Mouse (Mus musculus) erythroid progenitor cell, adult 5-6 weeks (primary cell): Measurements from ENCODE around the gene Treml1. TPM values are rescaled to one million over a fixed set of nuclear protein-coding genes. Genes with fewer than 3 reads are reported as not detected.

Experiments
- ATAC-seq: replicated peaks from 2 replicates; pipeline ENCODE4 v1.8.0; 2016; ENCODE audit warnings: moderate number of reproducible peaks, mild to moderate bottlenecking, moderate TSS enrichment, inconsistent platforms; ENCODE audit not compliant: poor library complexity, low FRiP score, severe bottlenecking
- total RNA-seq, 2 experiments: library from RNA; stranded (forward) in 1 of 2; stranded (reverse) in 1 of 2; fragments of 150-400 nt in 1 of 2; fragments of 186-747, 209-891 nt in 1 of 2; gene quantifications; 2 replicates each; pipeline versions ENCODE4 v1.2.3 to v1.2.4; 2015 to 2017; ENCODE audit warnings: low replicate concordance in 2 of 2

Treml1 gene
- total RNA-seq, 2 experiments from 2014 or later = not detected

DNA sequence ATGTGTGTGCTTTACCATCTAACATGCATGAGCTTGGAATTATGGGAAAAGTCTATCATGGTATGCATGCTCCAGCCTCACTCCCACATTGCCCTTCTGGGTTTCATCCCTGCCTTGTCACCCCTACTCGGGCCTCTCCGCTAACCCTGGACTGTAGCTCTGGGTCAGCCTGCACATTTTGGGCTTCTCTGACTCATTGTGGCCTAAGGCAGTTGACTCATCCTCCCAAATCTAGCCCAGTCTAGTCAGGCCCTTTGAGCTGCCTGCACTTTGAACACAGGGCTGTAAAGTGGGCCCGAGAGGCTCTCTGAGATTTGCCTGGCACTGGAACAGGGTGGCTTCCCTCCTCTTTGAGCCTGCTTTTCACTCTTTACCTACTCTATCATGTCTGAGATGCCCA, 3.9 kb upstream of the Treml1 start:
- ATAC-seq = no peak

DNA sequence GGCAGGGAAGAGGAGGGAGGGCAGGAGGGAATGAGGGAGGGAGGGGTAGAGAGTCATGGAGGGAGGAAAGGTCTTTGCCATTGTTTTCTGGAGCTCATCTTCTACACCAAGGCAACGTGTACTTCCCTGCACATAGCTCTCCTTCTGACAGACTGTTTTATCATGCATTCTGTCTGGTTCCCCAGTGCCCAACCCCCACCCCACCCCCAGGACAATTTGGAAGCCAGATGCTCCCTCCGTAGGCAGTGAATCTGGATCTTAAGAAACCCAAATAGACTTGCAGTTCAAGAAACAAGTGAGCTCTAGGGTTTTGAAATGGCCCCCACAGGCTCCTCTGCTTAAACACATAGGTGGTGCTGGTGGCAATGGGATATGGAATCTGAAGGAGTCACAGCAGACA, 1.8 kb upstream of the Treml1 start:
- no peak for ATAC-seq

- no peak for ATAC-seq
Observed at GRCm38 (mm10) chr17:48360462-48360861, 746 bp downstream of the Treml1 start.

GRCm38 (mm10) chr17:48362346-48362745, 2.6 kb downstream of the Treml1 start:
- ATAC-seq = no peak

DNA sequence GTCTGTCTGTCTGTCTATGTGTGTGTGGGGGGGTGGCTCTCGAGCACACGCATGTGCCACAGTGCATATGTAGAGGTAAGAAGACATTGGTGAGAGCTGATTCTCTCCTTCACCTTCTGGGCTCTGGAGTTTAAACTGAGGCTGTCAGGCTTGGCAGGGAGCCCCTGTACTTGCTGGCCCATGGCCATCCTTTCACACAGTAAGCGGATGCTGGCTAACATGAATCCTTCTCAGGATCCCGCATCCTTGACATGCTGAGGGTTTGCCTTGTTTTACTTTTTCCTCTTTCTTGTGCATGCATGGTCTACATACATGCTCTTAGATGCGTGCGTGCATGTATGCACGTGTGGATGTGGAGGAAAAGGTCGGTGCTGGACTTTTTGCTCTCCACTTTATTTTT, 3.2 kb downstream of the Treml1 start:
- ATAC-seq = no peak

- no peak for ATAC-seq
Observed at GRCm38 (mm10) chr17:48363421-48363965, 3.8 kb downstream of the Treml1 start.

DNA sequence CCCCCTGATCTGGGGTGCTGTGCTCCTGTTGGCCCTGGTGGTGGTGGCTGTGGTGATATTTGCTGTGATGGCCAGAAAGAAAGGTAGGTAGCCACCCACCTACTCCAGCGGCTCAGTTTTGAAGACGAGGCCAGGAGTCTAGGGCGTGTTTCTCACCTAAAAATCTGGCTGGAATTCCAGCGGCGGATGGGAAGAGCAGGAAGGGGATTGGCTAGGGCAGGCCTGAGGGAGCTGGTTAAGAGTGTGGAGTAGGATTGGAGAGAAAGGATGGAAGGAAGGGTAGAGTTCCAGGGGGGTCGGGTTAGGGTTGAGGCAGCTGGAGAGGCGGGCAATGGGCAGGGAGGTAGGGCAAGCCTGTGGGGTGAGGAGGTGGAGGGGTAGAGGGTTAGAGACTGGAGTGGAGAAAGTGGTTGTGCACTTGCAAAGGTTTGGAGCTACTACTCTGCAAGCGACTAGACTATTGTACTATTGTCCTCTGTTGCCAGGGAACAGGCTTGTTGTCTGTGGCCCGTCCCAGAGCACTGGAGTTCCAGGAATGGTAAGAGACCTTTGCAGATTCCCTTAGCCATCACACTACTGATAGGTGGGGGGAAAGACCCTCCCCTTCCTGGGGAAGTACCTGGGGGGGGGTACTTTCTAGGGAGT, 5.9 kb downstream of the Treml1 start:
- no peak for ATAC-seq

GRCm38 (mm10) chr17:48366806-48367205, 7.1 kb downstream of the Treml1 start:
- no peak for ATAC-seq

DNA sequence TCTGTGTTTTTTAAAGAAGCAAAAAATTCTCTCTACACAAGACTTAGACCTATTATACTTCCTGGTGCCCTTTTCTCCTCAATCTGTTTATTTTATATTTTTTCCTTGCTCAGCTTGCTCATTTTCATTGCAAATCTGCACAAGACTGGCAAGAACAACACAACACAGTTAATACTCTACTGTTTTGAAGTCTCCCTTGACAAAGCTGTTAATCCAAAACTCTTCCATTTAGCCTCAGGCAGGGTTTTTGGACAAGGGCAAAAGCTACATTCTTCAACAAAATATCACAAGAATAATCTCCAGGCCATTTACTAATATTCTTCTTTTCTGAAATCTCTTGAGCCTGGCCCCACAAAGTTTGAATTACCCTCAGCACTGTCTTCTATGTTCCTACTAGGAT, 11.9 kb downstream of the Treml1 start:
- ATAC-seq = no peak

DNA sequence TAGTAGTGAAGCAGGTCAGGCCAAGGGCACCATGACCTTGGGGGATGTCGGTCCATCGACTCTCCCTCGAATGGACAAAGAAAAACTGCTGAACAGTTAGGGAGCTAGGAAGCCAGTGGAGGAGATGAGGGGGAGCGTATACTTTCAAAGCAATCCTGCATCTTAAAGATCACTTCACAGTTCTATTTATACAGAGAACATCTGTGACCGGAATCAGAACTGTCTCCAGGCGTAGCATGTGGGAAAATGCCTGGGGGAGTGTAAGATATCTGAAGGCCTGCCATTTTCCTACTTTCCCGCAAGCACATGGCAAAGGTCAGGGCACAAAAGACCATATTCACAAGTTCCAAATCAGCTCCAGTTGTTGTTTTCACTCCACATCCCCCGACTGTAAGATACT, 13.3 kb downstream of the Treml1 start:
- no peak for ATAC-seq

DNA sequence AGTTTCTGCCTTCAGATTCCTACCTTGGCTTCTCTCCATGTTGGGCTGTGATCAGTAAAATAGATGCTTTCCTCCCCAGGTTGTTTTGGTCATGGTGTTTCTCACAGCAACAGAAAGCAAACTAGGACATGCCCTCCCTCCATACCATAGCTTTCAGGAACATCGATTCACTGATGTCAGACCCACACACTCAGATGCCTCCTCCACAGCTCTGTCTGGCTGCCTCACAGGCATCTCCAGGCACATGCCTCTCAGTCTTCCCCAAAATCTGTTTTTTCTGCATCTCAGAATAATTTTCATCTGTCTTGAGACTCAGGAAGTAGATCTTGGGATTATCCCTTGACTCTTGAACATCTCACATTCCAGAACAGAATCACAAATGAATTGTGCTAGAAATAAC, 16.4 kb downstream of the Treml1 start:
- ATAC-seq = no peak

GRCm38 (mm10) chr17:48379050-48379449, 19.3 kb downstream of the Treml1 start:
- no peak for ATAC-seq

DNA sequence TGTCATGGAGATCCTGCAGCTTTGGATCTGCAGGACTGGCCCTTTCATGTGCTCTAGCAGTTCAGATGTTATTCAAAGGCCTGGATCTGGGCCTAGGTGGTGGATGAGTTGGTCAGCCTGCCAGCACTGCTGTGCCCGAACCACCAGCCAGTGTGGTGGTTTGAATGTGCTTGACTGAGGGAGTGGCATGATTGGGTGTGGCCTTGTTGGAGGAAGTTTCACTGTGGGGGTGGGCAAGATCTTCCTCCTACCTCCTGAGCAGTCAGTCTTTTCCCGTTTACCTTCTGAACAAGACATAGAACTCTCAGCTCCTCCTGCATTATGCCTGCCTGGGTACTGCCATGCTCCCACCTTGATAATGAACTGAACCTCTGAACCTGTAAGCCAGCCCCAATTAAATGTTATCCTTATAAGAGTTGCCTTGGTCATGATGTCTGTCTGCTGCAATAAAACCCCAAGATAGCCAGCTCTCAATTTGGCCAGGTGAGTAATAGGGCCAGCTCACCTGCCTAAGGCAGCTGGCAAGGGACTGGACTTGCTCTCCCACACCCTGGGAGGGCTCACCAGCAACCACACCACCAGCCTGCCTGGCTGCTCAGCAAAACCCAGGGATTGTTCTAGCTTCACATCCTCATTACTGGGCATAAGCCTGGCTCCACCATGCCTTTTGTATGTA, 26.2 kb downstream of the Treml1 start:
- no peak for ATAC-seq

DNA sequence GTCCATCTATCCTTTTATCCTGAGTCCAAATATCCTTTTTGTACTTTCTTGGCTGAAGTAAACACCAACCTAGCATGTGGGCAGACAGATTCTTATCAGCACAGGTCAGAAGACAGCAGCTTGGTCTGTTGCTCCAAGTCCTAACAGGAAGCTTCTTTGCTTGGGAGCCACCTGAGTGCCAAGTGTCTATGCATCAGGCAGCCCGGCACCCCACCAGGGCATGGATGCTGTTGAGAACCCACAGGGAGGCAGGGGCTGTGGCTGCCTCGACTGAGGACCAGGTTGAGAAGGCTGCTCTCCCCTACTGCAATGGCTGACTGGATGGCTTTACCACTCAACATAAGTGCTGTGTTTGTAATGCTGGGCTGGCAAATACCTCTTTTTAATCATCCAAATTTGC, 28.9 kb downstream of the Treml1 start:
- ATAC-seq = no peak

DNA sequence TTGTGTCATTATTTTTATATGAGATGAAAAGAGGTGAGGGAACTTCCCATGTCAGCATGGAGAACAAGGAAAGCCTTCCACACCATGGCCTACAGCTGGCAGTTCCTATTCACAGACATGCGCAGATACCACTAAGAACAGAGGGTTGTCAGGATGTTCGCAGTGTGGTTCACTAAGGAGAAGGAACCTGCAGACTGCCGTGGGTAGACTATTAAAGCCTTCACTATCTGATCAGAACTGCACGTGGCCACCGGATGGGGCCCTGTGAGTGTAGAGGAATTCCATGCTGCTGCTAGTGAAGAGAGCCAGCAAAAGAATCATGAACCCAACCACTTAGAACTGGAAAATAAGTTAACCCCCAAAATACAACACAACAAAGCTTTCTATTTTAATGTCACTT, 29.7 kb downstream of the Treml1 start:
- ATAC-seq = no peak

DNA sequence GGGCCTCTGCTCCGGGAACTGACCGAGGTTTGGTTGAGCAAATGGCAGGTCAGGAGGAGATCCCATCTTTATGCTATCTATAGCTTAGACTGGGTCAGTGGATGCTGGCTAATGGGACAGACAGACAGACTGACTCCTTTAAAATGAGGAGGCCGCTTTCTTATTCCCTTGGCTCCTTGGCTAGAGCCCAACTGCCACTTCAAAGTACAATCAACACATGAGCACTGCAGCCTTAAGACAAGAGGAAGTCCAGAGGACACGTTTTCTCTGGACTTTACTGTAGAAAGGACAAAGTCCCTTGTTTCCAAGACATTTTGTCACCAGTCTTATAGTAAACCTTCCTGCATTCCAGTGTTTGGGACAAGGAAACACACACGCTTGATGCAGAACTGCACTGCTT, 31.7 kb downstream of the Treml1 start:
- no peak for ATAC-seq

GRCm38 (mm10) chr17:48392616-48393015, 32.9 kb downstream of the Treml1 start:
- ATAC-seq = no peak

- no peak for ATAC-seq
Observed at GRCm38 (mm10) chr17:48401710-48402109, 42.0 kb downstream of the Treml1 start.

DNA sequence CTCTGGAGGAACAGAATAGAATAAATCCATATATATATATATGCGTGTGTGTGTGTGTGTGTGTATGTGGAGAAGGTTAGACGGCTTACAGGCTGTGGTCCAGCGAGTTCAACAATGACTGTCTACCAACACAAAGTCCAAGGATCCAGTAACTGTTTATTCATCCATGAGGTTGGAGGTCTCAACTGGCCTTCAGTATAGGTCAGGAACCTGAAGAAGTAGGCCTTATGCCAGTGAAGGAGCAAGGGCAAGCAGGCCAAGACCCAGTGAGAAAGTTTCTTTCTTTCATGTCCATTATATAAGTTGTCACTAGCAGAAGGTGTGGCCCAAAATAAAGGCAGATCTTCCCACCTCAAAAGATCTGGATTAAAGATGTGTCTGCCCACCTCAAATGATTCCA, 43.0 kb downstream of the Treml1 start:
- ATAC-seq = no peak

DNA sequence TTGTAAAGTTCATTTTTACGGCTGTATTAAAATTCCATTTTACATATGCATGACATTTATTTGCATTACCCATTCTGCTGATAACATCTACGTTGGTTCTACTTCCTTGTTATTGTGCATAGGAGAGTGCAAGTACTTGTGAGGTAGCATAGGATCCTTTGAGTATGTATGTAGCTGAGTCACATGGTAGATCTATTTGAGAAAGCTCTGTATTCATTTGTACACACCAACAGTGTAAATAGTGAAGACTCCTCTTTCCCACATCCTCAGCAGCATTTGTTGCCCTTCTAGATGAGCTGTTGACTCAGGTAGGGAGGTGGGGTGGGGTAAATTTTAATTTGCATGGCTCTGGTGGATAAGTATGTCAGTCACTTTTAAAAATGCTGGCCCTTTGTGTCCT, 44.1 kb downstream of the Treml1 start:
- no peak for ATAC-seq

GRCm38 (mm10) chr17:48404706-48405105, 45.0 kb downstream of the Treml1 start:
- ATAC-seq = no peak

DNA sequence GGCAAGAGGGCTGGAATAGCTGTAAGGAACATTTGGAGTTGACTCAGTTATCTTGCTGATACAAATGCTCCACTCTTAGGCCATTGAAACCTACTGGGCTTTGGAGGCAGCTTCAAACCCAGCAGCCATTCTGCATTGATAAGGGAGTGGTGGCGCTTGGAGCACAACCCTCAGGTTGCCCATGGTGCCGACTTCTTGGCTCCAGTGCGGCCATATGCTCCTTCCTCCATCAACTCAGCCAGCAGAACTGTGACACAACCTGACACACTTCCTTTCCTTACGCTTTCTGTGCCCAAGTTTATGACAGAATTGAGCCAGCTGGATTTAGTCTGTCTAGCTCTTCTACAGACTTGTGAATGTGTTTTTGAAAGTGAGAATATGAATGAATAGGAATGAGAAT, 47.4 kb downstream of the Treml1 start:
- ATAC-seq = no peak
